Mouse (Mus musculus) heart, adult 2 months (tissue): ENCODE results near the gene Arhgap31. TPM values are rescaled to one million over a fixed set of nuclear protein-coding genes. Genes with fewer than 3 reads are reported as not detected.
A peak's percentile ranks its signal among the peaks of the same experiment; 100 is the strongest.

Source experiments
- DNase-seq, 2 experiments: peaks; one replicate each; pipeline ENCODE4 v3.0.0; 2021
- H3K27ac ChIP-seq: fragments of 200-600 bp; 2 replicates; pipeline ENCODE4 v1.8.1; 2022
- H3K27me3 ChIP-seq: fragments of 200-500 bp; 2 replicates; pipeline ENCODE4 v1.6.1; 2012; ENCODE audit warnings: mild to moderate bottlenecking, low read length, inconsistent platforms, mixed read lengths; ENCODE audit not compliant: control insufficient read depth, insufficient read depth
- H3K36me3 ChIP-seq: fragments of 200-500 bp; 2 replicates; pipeline ENCODE4 v1.6.1; 2012; ENCODE audit warnings: low read length, inconsistent platforms; ENCODE audit not compliant: control insufficient read depth, insufficient read depth
- H3K4me1 ChIP-seq: fragments of 200-500 bp; 2 replicates; pipeline ENCODE4 v1.6.1; 2011; ENCODE audit warnings: low read length; ENCODE audit not compliant: control insufficient read depth, insufficient read depth
- H3K4me3 ChIP-seq: fragments of 200-600 bp; 2 replicates; pipeline ENCODE4 v1.8.1; 2022
- H3K79me2 ChIP-seq: fragments of 200-500 bp; replicated peaks from 2 replicates; pipeline ENCODE4 v1.6.1; 2012; ENCODE audit warnings: mild to moderate bottlenecking, inconsistent platforms, low read length, moderate library complexity, mixed read lengths; ENCODE audit not compliant: control insufficient read depth, insufficient read depth
- H3K9ac ChIP-seq: fragments of 200-500 bp; 2 replicates; pipeline ENCODE4 v1.6.1; 2012; ENCODE audit warnings: low read depth, mild to moderate bottlenecking, control low read depth, inconsistent platforms, low read length, mixed read lengths
- CTCF ChIP-seq: fragments of 200-600 bp; IDR thresholded peaks from 2 replicates; pipeline ENCODE4 v1.8.1; 2022; ENCODE audit warnings: antibody characterized with exemption, mild to moderate bottlenecking, moderate library complexity
- EP300 ChIP-seq: fragments of 200-500 bp; IDR thresholded peaks from 2 replicates; pipeline ENCODE4 v1.6.1; 2011; ENCODE audit warnings: low read depth, low read length, control low read depth; ENCODE audit not compliant: insufficient read depth
- POLR2A ChIP-seq: fragments of 200-500 bp; IDR thresholded peaks from 2 replicates; pipeline ENCODE4 v1.6.1; 2011; ENCODE audit warnings: mild to moderate bottlenecking, low read depth, low read length, control low read depth; ENCODE audit not compliant: insufficient read depth
- WGBS: fragments of 180-500 bp; shearing (Covaris S2); methylation state at CpG from one replicate; pipeline ENCODE4 v1.1.7; 2018; 5-methylcytosine and 5-hydroxymethylcytosine counted together
- intact Hi-C: fragments of 180-260 bp; cut with DNase I; formaldehyde crosslinking; loops from one replicate; pipeline ENCODE4 v1.15.1; 2025
- polyA plus RNA-seq: library from polyadenylated mRNA; depleted of rRNA; stranded (reverse); fragments of >200 nt; gene quantifications from 2 replicates; pipeline ENCODE4 v1.2.3, GENCODE M21; 2012
- total RNA-seq, 2 experiments: library from RNA; stranded (reverse); gene quantifications; 2 replicates each; pipeline ENCODE4 v1.2.3; 2021

Gene Arhgap31
- total and polyA plus RNA-seq, 3 experiments: 14.1 to 41.2 (median 38.2) TPM

DNA sequence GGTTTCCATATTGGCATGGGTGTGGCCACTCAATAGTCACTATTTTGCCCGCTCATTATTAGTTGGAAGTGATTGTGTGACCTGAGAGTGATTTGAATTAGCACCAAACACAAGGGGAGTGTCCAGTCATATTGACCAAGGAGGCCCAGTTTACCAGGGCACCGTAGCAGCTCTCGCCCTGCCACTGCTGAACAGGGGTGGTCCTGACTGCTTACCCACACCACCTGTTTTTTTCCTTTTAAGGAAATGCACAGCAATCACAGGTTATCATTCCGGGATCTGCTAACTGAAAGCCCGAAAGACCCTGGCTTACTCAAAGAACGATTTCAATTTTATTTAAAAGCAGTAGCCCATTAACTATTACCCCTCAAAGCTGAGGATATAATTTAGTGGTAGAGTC is 35.9 kb downstream of the Arhgap31 start:
- 75% methylated on average over 6 of the region's 6 CpGs for WGBS
- H3K4me1 ChIP-seq: peaks cover 37% of the 10 kb centered on the region
- H3K27ac ChIP-seq: peak overlapping the region; percentile 82

DNA sequence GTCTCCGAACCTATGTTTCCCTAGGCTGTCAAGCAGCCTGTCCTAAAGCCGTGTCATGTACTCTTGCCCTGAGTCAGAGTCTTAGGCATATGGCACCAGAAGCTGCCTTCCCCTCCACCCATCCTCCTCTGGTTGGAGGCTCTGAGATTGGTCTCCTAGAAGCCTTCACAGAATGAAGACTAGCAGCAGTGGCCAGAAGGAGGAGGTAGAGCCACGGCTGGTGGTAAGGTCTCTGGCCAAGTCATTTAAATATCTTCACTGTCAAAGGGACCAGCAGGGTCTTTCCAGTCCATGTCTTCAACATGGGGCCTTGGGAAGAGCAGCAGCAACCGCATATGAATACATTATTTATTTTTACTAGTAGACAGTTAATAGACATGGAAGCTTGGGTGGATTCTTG is 36.4 kb downstream of the Arhgap31 start:
- WGBS: 85% methylated on average over 4 of the region's 4 CpGs
- TF ChIP-seq POLR2A (no peak), CTCF (0 out of 2 replicates have a peak, but pooled peaks have one; percentile 3)
- Histone ChIP-seq H3K27me3 (no peaks in the 10 kb centered on the region), H3K4me3 (no peak overlapping the region), H3K27ac (peak overlapping the region; percentile 82), H3K79me2 (peaks cover 6% of the 10 kb centered on the region; the same call in 1 of the 2 replicates), H3K36me3 (peaks cover 37% of the 10 kb centered on the region), H3K9ac (no peak overlapping the region), H3K4me1 (peaks cover 37% of the 10 kb centered on the region)
- intact Hi-C loops: loop anchor here (10.0 kb wide), 1 partner anchor 52 kb away; no protein-coding TSS in a partner anchor
- no peak for DNase-seq

More for the DNA sequence above, 35.9 kb downstream of the Arhgap31 start:
- H3K79me2 ChIP-seq: peaks cover 6% of the 10 kb centered on the region; the same call in 1 of the 2 replicates
- no peak overlapping the region for H3K9ac ChIP-seq
- H3K27me3 ChIP-seq: no peaks in the 10 kb centered on the region
- intact Hi-C loops: loop anchor here (10.0 kb wide), 1 partner anchor 52 kb away; no protein-coding TSS in a partner anchor
- H3K36me3 ChIP-seq: peaks cover 39% of the 10 kb centered on the region
- DNase-seq: no peak
- no peak for TF ChIP-seq POLR2A
- no peak for TF ChIP-seq EP300
- no peak for TF ChIP-seq CTCF
- no peak overlapping the region for H3K4me3 ChIP-seq

DNA sequence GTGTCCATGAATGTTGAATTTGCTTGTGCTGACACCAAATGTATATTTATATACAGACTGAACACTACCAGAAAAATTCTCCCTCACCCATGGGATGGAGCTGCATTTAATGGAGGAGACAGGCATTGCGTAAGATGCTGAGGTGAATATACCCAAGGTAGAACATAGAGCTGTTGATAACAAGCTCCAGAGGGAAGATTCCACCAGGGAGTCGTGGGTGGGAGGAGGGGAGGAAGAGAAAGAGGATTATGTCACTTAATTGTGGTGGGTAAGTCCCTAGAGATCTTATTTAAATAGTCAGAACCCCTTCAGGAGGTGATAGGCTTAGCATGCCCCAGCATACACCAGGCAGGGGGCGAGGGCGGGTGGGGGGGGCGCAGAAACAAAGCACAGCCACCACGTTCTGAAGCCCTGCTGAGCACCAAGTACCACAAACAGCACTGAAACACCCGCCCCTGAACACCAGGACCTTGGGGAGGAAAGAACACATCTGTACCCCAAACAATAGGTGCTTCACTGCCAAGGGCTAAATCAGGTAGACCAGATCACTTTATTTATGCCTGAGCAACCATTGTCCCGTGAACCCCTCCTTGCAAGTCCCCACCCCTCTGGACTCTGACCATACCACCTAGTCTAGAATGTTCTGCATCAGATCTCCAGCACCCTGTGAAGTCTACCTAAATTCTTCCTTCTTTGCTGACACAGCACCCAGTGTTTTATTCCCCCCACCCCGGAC is 37.3 kb downstream of the Arhgap31 start:
- Histone ChIP-seq H3K36me3 (peaks cover 32% of the 10 kb centered on the region), H3K27me3 (no peaks in the 10 kb centered on the region), H3K79me2 (peaks cover 6% of the 10 kb centered on the region; the same call in 1 of the 2 replicates), H3K9ac (peak overlapping the region; percentile 25; the same call in 1 of the 2 replicates), H3K4me3 (no peak overlapping the region), H3K27ac (peak overlapping the region; percentile 82), H3K4me1 (peaks cover 37% of the 10 kb centered on the region)
- DNase-seq: peak in 1 of 2 experiments; percentile 46
- peak; percentile 77; the same call in 1 of the 2 replicates for TF ChIP-seq EP300
- 0 out of 2 replicates have a peak, but pooled peaks have one; percentile 22 for TF ChIP-seq POLR2A
- TF ChIP-seq CTCF: no peak
- intact Hi-C loops: loop anchor here (2.0 to 10.0 kb wide), 2 partner anchors 23 to 51 kb away; no protein-coding TSS in a partner anchor
- WGBS: 53% methylated on average over 9 of the region's 9 CpGs

DNA sequence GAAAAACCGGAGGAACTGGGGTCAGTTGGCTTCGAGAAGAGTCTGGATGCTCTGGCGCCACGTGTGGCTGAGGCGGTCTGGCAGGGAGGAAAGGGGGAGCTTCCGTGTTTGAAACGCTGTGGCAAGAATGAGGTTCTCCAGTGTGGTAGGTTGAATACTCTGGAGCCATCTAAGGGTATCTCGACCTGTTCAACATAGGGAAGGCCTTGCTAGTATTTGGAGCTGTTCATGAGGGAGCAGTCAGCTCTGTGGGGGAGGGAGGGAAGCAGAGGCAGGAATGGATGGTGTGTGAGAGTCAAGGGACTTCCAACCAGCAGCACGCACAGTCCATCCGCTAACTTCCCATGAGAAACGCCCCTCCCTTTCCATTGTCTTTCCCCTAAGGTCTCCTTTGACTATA is 38.2 kb downstream of the Arhgap31 start:
- H3K4me3 ChIP-seq: no peak overlapping the region
- peaks cover 34% of the 10 kb centered on the region for H3K4me1 ChIP-seq
- TF ChIP-seq POLR2A (no peak), CTCF (0 out of 2 replicates have a peak, but pooled peaks have one; percentile 17), EP300 (no peak)
- H3K9ac ChIP-seq: no peak overlapping the region
- peak overlapping the region; percentile 82 for H3K27ac ChIP-seq
- H3K79me2 ChIP-seq: peaks cover 3% of the 10 kb centered on the region; the same call in 1 of the 2 replicates
- H3K27me3 ChIP-seq: no peaks in the 10 kb centered on the region
- 50% methylated on average over 11 of the region's 11 CpGs for WGBS
- DNase-seq: peak in 1 of 2 experiments; percentile 37
- peaks cover 32% of the 10 kb centered on the region for H3K36me3 ChIP-seq
- intact Hi-C loops: loop anchor here (2.0 to 10.0 kb wide), 2 partner anchors 22 to 50 kb away; no protein-coding TSS in a partner anchor

DNA sequence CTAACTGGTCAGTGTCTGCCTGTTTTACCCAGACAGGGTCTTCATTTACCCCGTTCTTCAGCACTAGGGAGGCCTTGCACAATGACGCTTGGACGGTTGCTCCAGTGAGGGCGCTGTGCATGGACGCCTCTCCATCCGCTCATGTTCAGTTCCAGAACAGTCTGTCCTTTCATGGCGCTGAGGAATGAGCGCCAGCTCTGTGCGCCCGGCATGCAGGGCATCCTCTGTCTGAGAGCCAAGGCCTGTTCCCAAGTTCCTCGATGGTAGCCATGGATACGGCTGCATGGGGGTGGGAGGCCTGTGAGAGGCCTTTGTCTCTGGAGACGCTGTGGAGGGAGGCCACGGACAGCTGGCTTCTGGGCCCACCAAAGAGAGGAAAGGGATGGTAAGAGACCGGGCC is 39.6 kb downstream of the Arhgap31 start:
- H3K79me2 ChIP-seq: peaks cover 3% of the 10 kb centered on the region; the same call in 1 of the 2 replicates
- no peak overlapping the region for H3K9ac ChIP-seq
- WGBS: 49% methylated on average over 15 of the region's 15 CpGs
- TF ChIP-seq POLR2A (no peak), EP300 (no peak), CTCF (no peak)
- H3K27ac ChIP-seq: no peak overlapping the region; the same call in 1 of the 2 replicates
- no peaks in the 10 kb centered on the region for H3K27me3 ChIP-seq
- intact Hi-C loops: loop anchor here (10.0 kb wide), 1 partner anchor 49 kb away; no protein-coding TSS in a partner anchor
- peaks cover 33% of the 10 kb centered on the region for H3K36me3 ChIP-seq
- no peak overlapping the region for H3K4me3 ChIP-seq
- H3K4me1 ChIP-seq: peaks cover 38% of the 10 kb centered on the region
- DNase-seq: peak in 1 of 2 experiments; percentile 24

DNA sequence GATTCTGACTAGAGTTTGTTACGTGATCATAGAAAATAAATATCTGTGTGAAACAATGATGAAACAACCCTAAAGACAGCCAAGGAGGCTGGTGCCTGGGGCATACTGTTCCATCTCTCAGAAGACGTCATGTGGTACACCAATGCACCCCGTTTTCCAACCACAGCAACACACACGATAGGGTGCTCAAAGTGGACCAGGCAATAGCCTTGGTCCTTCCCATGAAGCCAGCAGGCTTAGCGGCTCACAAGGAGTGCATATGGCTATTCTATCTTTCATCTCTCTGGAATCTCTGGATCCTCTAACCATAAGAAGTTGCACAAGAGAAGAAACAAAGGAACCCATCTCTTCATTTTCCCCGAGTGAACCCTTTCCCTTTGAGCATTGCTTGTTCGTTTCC is 40.1 kb downstream of the Arhgap31 start:
- TF ChIP-seq CTCF (no peak), POLR2A (no peak), EP300 (no peak)
- 64% methylated on average over 7 of the region's 7 CpGs for WGBS
- H3K27ac ChIP-seq: no peak overlapping the region; the same call in 1 of the 2 replicates
- peaks cover 41% of the 10 kb centered on the region for H3K4me1 ChIP-seq
- intact Hi-C loops: loop anchor here (10.0 kb wide), 1 partner anchor 48 kb away; no protein-coding TSS in a partner anchor
- peaks cover 3% of the 10 kb centered on the region; the same call in 1 of the 2 replicates for H3K79me2 ChIP-seq
- no peak for DNase-seq
- H3K9ac ChIP-seq: no peak overlapping the region
- H3K27me3 ChIP-seq: no peaks in the 10 kb centered on the region
- H3K36me3 ChIP-seq: peaks cover 36% of the 10 kb centered on the region
- no peak overlapping the region for H3K4me3 ChIP-seq
